Mouse (Mus musculus) heart, embryonic 13.5 days (tissue): ENCODE measurements around the gene Ssu72. TPM values are rescaled to one million over a fixed set of nuclear protein-coding genes. Genes with fewer than 3 reads are reported as not detected.
A peak's percentile ranks its signal among the peaks of the same experiment; 100 is the strongest.

ENCODE experiments used
- ATAC-seq: fragments of 200-750 bp; cut with Nextera tagmentation; 2 replicates; pipeline ENCODE4 v1.8.0; 2017; ENCODE audit warnings: moderate TSS enrichment; ENCODE audit not compliant: insufficient number of reproducible peaks, low FRiP score, low TSS enrichment; ENCODE audit errors: extremely low read depth
- H3K27ac ChIP-seq: fragments of 300-500 bp; sonication (generic); replicated peaks from 2 replicates; pipeline ENCODE4 v1.5.1; 2015; ENCODE audit warnings: moderate library complexity, mild to moderate bottlenecking, inconsistent platforms
- H3K27me3 ChIP-seq: fragments of 300-500 bp; sonication (generic); replicated peaks from 2 replicates; pipeline ENCODE4 v1.6.1; 2015; ENCODE audit warnings: mild to moderate bottlenecking, inconsistent platforms
- H3K36me3 ChIP-seq: fragments of 300-500 bp; sonication (generic); 2 replicates; pipeline ENCODE4 v1.6.1; 2015; ENCODE audit warnings: mild to moderate bottlenecking, inconsistent platforms
- H3K4me1 ChIP-seq: fragments of 300-500 bp; sonication (generic); 2 replicates; pipeline ENCODE4 v1.6.1; 2015; ENCODE audit warnings: inconsistent platforms
- H3K4me2 ChIP-seq: fragments of 300-500 bp; sonication (generic); 2 replicates; pipeline ENCODE4 v1.6.1; 2015; ENCODE audit warnings: inconsistent platforms, mild to moderate bottlenecking, moderate library complexity
- H3K4me3 ChIP-seq: fragments of 300-500 bp; sonication (generic); 2 replicates; pipeline ENCODE4 v1.5.1; 2015; ENCODE audit warnings: moderate library complexity, mild to moderate bottlenecking, inconsistent platforms
- H3K9ac ChIP-seq: fragments of 300-500 bp; sonication (generic); 2 replicates; pipeline ENCODE4 v1.6.1; 2015; ENCODE audit warnings: inconsistent platforms, mild to moderate bottlenecking, moderate library complexity
- H3K9me3 ChIP-seq: fragments of 300-500 bp; sonication (generic); 2 replicates; pipeline ENCODE4 v1.6.1; 2016; ENCODE audit warnings: inconsistent platforms
- WGBS: fragments of 180-500 bp; shearing (Covaris S2); methylation state at CpG from one replicate; pipeline ENCODE4 v1.1.7; 2015; ENCODE audit warnings: mixed read lengths; 5-methylcytosine and 5-hydroxymethylcytosine counted together
- polyA plus RNA-seq: library from polyadenylated mRNA; unstranded; fragments of >200 nt; fragmentation: Nextera tagmentation; extraction: Ambion mirVana; gene quantifications from 2 replicates; pipeline ENCODE4 v1.2.1, GENCODE M21; 2015

The Ssu72 gene
- polyA plus RNA-seq, 1 experiment from 2014 or later = 105 TPM

DNA sequence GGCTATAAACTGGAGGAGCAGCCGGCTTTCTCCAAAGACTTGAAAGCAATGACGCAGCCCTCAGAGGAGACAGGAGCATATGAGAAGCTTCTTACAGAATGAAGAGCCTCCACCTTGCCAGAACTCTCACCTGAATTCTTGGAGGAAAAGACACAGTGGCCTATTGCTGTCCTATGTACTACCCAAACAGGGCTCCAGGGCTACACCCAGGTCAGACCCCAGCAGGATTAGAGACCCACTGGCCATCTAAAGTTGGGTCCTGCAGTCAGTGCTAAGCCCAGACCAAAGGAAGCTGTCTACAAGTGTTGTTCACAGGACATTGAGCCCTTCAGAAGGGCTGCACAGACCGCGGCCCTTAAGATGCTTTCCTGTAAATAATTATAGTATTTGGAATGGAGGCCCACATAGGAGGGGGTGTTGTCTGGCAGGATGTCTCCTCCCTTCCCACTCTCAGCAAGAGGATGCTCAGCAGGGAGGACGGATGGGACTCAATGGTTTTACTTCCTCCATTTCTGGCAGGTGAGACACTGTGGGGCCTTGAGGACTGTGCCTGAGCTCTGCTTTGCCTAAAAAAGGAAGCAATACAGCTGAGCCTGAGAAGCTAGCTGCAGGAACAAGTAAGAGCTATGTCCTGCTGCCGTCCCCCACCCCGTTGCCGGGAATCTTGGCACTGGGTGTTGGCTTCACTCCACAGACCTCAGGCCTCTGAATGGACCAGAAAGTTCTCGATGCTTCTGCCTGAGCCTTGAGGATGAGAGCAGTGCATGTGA lies 70.6 kb downstream of the Ssu72 start:
- H3K27ac ChIP-seq = peak overlapping the region; percentile 61
- peak overlapping the region; percentile 78 for H3K4me2 ChIP-seq
- H3K36me3 ChIP-seq = no peaks in the 10 kb centered on the region
- H3K4me3 ChIP-seq = peak overlapping the region; percentile 50
- WGBS = 48% methylated on average over 9 of the region's 9 CpGs
- H3K27me3 ChIP-seq = peaks cover 46% of the 10 kb centered on the region
- peak overlapping the region; percentile 74 for H3K9ac ChIP-seq
- H3K4me1 ChIP-seq = peaks cover 58% of the 10 kb centered on the region
- ATAC-seq = no peak
- no peaks in the 10 kb centered on the region for H3K9me3 ChIP-seq

GRCm38 (mm10) chr4:155775855-155776254 lies 71.3 kb downstream of the Ssu72 start:
- no peak for ATAC-seq
- Histone ChIP-seq H3K27ac (peak overlapping the region; percentile 61), H3K4me1 (peaks cover 60% of the 10 kb centered on the region), H3K36me3 (no peaks in the 10 kb centered on the region), H3K4me2 (no peak overlapping the region), H3K9ac (no peak overlapping the region), H3K4me3 (no peak overlapping the region), H3K27me3 (peaks cover 42% of the 10 kb centered on the region), H3K9me3 (no peaks in the 10 kb centered on the region)
- 47% methylated on average over 3 of the region's 3 CpGs for WGBS

- 47% methylated on average over 2 of the region's 2 CpGs for WGBS
- peak overlapping the region; percentile 56; the same call in 1 of the 2 replicates for H3K27ac ChIP-seq
- peaks cover 65% of the 10 kb centered on the region for H3K4me1 ChIP-seq
- no peak for ATAC-seq
- H3K9me3 ChIP-seq = no peaks in the 10 kb centered on the region
- no peak overlapping the region for H3K4me3 ChIP-seq
- no peak overlapping the region for H3K9ac ChIP-seq
- H3K27me3 ChIP-seq = peaks cover 32% of the 10 kb centered on the region
- H3K36me3 ChIP-seq = no peaks in the 10 kb centered on the region
- H3K4me2 ChIP-seq = no peak overlapping the region
These were observed 72.2 kb downstream of the Ssu72 start for GRCm38 (mm10) chr4:155776704-155777335.

GRCm38 (mm10) chr4:155777816-155778215 lies 73.2 kb downstream of the Ssu72 start:
- Histone ChIP-seq H3K9me3 (no peaks in the 10 kb centered on the region), H3K4me1 (peaks cover 65% of the 10 kb centered on the region), H3K9ac (peak overlapping the region; percentile 28; the same call in 1 of the 2 replicates), H3K4me2 (no peak overlapping the region), H3K4me3 (no peak overlapping the region), H3K27ac (peak overlapping the region; percentile 56; the same call in 1 of the 2 replicates), H3K27me3 (peaks cover 22% of the 10 kb centered on the region), H3K36me3 (no peaks in the 10 kb centered on the region)
- WGBS = 40% methylated on average over 2 of the region's 2 CpGs
- ATAC-seq = no peak

DNA sequence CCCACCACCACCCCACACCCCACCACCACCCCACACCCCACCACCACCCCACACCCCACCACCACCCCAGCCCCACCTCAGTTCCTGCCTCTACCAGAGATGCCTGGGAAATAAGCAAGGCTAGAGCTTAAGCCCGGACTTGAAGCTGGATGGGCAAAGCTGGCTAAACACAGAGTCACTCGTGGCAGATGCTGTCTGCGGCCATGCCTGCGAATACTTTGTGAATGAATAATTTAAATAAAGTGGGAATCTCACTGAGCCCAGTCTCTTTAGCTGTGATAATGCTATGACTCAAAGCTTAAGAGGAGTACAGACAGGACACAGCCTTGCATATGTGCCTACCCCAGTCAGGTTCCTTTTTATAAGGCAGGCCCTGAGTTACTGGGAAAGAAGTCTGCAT lies 74.9 kb downstream of the Ssu72 start:
- no peak overlapping the region for H3K4me2 ChIP-seq
- no peaks in the 10 kb centered on the region for H3K9me3 ChIP-seq
- WGBS = 79% methylated on average over 4 of the region's 4 CpGs
- ATAC-seq = no peak
- H3K4me1 ChIP-seq = peaks cover 63% of the 10 kb centered on the region
- H3K9ac ChIP-seq = no peak overlapping the region
- H3K4me3 ChIP-seq = no peak overlapping the region
- no peak overlapping the region for H3K27ac ChIP-seq
- H3K36me3 ChIP-seq = no peaks in the 10 kb centered on the region
- peaks cover 8% of the 10 kb centered on the region; the same call in 1 of the 2 replicates for H3K27me3 ChIP-seq

DNA sequence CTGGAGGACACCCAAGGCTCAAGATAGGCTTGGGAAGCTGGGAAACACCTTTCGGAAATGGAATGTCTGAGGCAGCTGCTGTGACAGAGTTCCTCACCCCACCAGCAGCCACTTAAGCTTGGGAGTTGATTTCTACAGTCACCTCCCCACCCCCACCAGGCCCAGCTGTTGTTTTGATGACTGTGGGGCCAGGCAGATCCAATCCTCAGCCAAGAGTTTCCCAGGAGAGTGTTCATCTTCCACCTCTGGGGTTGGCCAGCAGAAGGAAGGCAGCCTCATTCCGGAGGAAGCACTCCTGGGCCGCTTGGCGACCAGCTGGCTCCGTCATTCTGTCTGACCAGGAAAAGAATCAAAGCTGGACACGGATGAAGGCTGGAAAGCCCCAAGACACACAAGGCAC lies 76.3 kb downstream of the Ssu72 start:
- WGBS = 24% methylated on average over 6 of the region's 6 CpGs
- no peak for ATAC-seq
- H3K27ac ChIP-seq = peak overlapping the region; percentile 8; the same call in 1 of the 2 replicates
- H3K4me3 ChIP-seq = no peak overlapping the region
- no peaks in the 10 kb centered on the region for H3K36me3 ChIP-seq
- H3K4me1 ChIP-seq = peaks cover 60% of the 10 kb centered on the region
- H3K9ac ChIP-seq = 0 out of 2 replicates have a peak overlapping the region, but pooled peaks have one; percentile 9
- no peaks in the 10 kb centered on the region for H3K27me3 ChIP-seq
- no peaks in the 10 kb centered on the region for H3K9me3 ChIP-seq
- no peak overlapping the region for H3K4me2 ChIP-seq

Other genes with a start within 250 kb of the Ssu72 start
- not detected in 2 replicates for gene Tmem52, start 235.7 kb upstream of the Ssu72 start, polyA plus RNA-seq
- gene Gnb1, start 213.4 kb upstream of the Ssu72 start, polyA plus RNA-seq = 345 and 378 TPM in 2 replicates
- gene Nadk, start 142.4 kb upstream of the Ssu72 start, polyA plus RNA-seq = 45.0 and 49.3 TPM in 2 replicates
- gene Slc35e2, start 103.4 kb upstream of the Ssu72 start, polyA plus RNA-seq = 5.7 and 6.2 TPM in 2 replicates
- gene Cdk11b, start 79.9 kb upstream of the Ssu72 start, polyA plus RNA-seq = 39.6 and 40.2 TPM in 2 replicates
- not detected in 2 replicates for gene Gm10563, start 59.4 kb upstream of the Ssu72 start, polyA plus RNA-seq
- 67.1 and 73.0 TPM in 2 replicates for gene Mmp23, start 51.4 kb upstream of the Ssu72 start, polyA plus RNA-seq
- gene Mib2, start 35.6 kb upstream of the Ssu72 start, polyA plus RNA-seq = 16.5 and 16.9 TPM in 2 replicates
- gene Fndc10, start 10.5 kb upstream of the Ssu72 start, polyA plus RNA-seq = 1.1 and 1.4 TPM in 2 replicates
- gene Tmem240, start 30.0 kb downstream of the Ssu72 start, polyA plus RNA-seq = 0.46 and 0.51 TPM in 2 replicates
- 87.7 and 93.2 TPM in 2 replicates for gene Atad3a, start 56.3 kb downstream of the Ssu72 start, polyA plus RNA-seq
- 3.5 and 3.7 TPM in 2 replicates for gene Vwa1, start 69.9 kb downstream of the Ssu72 start, polyA plus RNA-seq
- gene Tmem88b, start 81.1 kb downstream of the Ssu72 start, polyA plus RNA-seq = 4.2 and 5.3 TPM in 2 replicates
- gene Ankrd65, start 85.6 kb downstream of the Ssu72 start, polyA plus RNA-seq = not detected in 2 replicates
- 138 and 157 TPM in 2 replicates for gene Mrpl20, start 98.1 kb downstream of the Ssu72 start, polyA plus RNA-seq
- 97.1 and 113 TPM in 2 replicates for gene Ccnl2, start 107.7 kb downstream of the Ssu72 start, polyA plus RNA-seq
- 126 and 144 TPM in 2 replicates for gene Aurkaip1, start 126.5 kb downstream of the Ssu72 start, polyA plus RNA-seq
- gene Mxra8, start 134.9 kb downstream of the Ssu72 start, polyA plus RNA-seq = 56.7 and 59.3 TPM in 2 replicates
- gene Dvl1, start 142.6 kb downstream of the Ssu72 start, polyA plus RNA-seq = 2.8 and 2.9 TPM in 2 replicates
- 0.09 and 0.11 TPM in 2 replicates for gene Tas1r3, start 158.6 kb downstream of the Ssu72 start, polyA plus RNA-seq
- gene Cptp, start 164.6 kb downstream of the Ssu72 start, polyA plus RNA-seq = 9.1 and 9.8 TPM in 2 replicates
- 36.0 and 36.4 TPM in 2 replicates for gene Ints11, start 164.7 kb downstream of the Ssu72 start, polyA plus RNA-seq
- 32.5 and 33.1 TPM in 2 replicates for gene Pusl1, start 187.0 kb downstream of the Ssu72 start, polyA plus RNA-seq
- 8.8 and 10.4 TPM in 2 replicates for gene Acap3, start 187.0 kb downstream of the Ssu72 start, polyA plus RNA-seq
- 72.0 and 81.6 TPM in 2 replicates for gene Ube2j2, start 239.0 kb downstream of the Ssu72 start, polyA plus RNA-seq